Mouse (Mus musculus) macrophage (primary cell): Measurements from ENCODE around the gene Saa4. TPM values are rescaled to one million over a fixed set of nuclear protein-coding genes. Genes with fewer than 3 reads are reported as not detected.
"Not testable (repeated sequence)": the region's sequence is repeated elsewhere in the genome, so short reads cannot be mapped to it uniquely, and the experiment has no call there.

Source experiments
- H3K27ac ChIP-seq: fragments of 350-480 bp; formaldehyde crosslinking; 2 replicates; pipeline ENCODE4 v1.9.0; 2021
- H3K36me3 ChIP-seq: fragments of 350-480 bp; formaldehyde crosslinking; 2 replicates; pipeline ENCODE4 v1.9.0; 2021; ENCODE audit errors: inconsistent target
- H3K4me3 ChIP-seq: fragments of 350-480 bp; formaldehyde crosslinking; 2 replicates; pipeline ENCODE4 v1.9.0; 2021; ENCODE audit errors: inconsistent target
- H3K79me2 ChIP-seq: fragments of 350-480 bp; formaldehyde crosslinking; 2 replicates; pipeline ENCODE4 v1.9.0; 2021; ENCODE audit errors: inconsistent target
- WGBS: methylation state at CpG from one replicate; pipeline ENCODE4 v1.1.7; 2026; ENCODE audit warnings: inconsistent platforms; ENCODE audit not compliant: missing documents; 5-methylcytosine and 5-hydroxymethylcytosine counted together
- polyA plus RNA-seq: library from polyadenylated mRNA; stranded (reverse); fragments of 250-400 nt; gene quantifications from 3 replicates; pipeline ENCODE4 v1.2.4, GENCODE M21; 2018; ENCODE audit warnings: inconsistent platforms

Gene Saa4
- polyA plus RNA-seq, 1 experiment from 2014 or later, result not detected

- H3K79me2 ChIP-seq, result no peaks in the 10 kb centered on the region
- H3K27ac ChIP-seq, result no peak overlapping the region
- H3K4me3 ChIP-seq, result no peak overlapping the region
- no peaks in the 10 kb centered on the region for H3K36me3 ChIP-seq
Measured at GRCm38 (mm10) chr7:46680732-46681131, 51.7 kb downstream of the Saa4 start.

DNA sequence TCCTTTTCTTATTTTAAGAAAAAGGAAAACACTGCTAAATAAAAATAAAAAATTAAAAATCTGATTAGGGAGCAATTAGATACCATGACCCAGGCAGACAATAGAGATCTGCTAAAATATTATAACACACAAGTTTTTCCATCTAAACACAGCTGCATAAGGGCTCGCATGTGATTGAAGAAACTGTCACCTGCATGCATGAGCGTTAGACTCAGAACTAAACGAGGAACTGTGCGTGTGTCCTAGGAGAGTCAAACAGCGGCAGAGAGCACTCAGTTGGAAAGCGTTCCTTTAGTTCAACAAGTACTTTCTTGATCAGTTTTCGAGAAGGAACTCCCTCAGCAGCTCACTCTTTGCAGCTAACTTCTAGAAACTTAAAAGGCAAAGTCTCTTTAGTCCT, 53.4 kb downstream of the Saa4 start:
- WGBS, result 83% methylated on average over 6 of the region's 7 CpGs

GRCm38 (mm10) chr7:46678417-46678816, 54.0 kb downstream of the Saa4 start:
- Histone ChIP-seq H3K36me3 (no peaks in the 10 kb centered on the region), H3K79me2 (no peaks in the 10 kb centered on the region), H3K4me3 (no peak overlapping the region), H3K27ac (no peak overlapping the region)
- 38% methylated on average over 3 of the region's 3 CpGs for WGBS

More for the DNA sequence above, 53.4 kb downstream of the Saa4 start:
- H3K36me3 ChIP-seq, H3K79me2 ChIP-seq, H3K4me3 ChIP-seq, H3K27ac ChIP-seq: not testable (repeated sequence)

Other genes with a start within 250 kb of the Saa4 start
- gene Sergef, start 92.8 kb downstream of the Saa4 start, polyA plus RNA-seq, result 7.7 to 12.6 TPM (median 8.8 TPM) in 3 replicates
- gene Tph1, start 60.1 kb downstream of the Saa4 start, polyA plus RNA-seq, result not detected in 3 replicates
- gene Saal1, start 21.9 kb downstream of the Saa4 start, polyA plus RNA-seq, result 2.0 to 3.9 TPM (median 2.7 TPM) in 3 replicates
- 50.5 to 83.6 TPM (median 73.1 TPM) in 3 replicates for gene Saa3, start 16.9 kb downstream of the Saa4 start, polyA plus RNA-seq
- not detected in 3 replicates for gene Saa1, start 10.4 kb upstream of the Saa4 start, polyA plus RNA-seq
- not detected in 3 replicates for gene Saa2, start 19.2 kb upstream of the Saa4 start, polyA plus RNA-seq
- 16.3 to 29.8 TPM (median 23.7 TPM) in 3 replicates for gene Hps5, start 63.5 kb upstream of the Saa4 start, polyA plus RNA-seq
- gene Gtf2h1, start 63.5 kb upstream of the Saa4 start, polyA plus RNA-seq, result 41.4 to 101 TPM (median 42.4 TPM) in 3 replicates
- gene Ldha, start 108.9 kb upstream of the Saa4 start, polyA plus RNA-seq, result 352 to 860 TPM (median 417 TPM) in 3 replicates
- gene Ldhc, start 128.6 kb upstream of the Saa4 start, polyA plus RNA-seq, result not detected in 3 replicates
- 62.8 to 220 TPM (median 81.4 TPM) in 3 replicates for gene Tsg101, start 187.4 kb upstream of the Saa4 start, polyA plus RNA-seq
- 6.1 to 6.9 TPM (median 6.4 TPM) in 3 replicates for gene Uevld, start 225.9 kb upstream of the Saa4 start, polyA plus RNA-seq